Mouse (Mus musculus): ENCODE measurements around the gene Tkfc. TPM values are rescaled to one million over a fixed set of nuclear protein-coding genes. Genes with fewer than 3 reads are reported as not detected.

Tkfc gene
- 4.0 TPM for polyA plus RNA-seq (2014; fragmentation: Illumina TruSeq; extraction: RNeasy Lipid Tissue Mini Kit (QIAGEN cat#74804); ENCODE audit: insufficient read depth, low read depth, low replicate concordance)

GRCm38 (mm10) chr19:10605293-10605900, at the start of gene Tkfc, which contains the start of gene Ddb1:
TSS of gene Tkfc (minus strand) at chr19:10605654.
TSS of gene Ddb1 (plus strand) at chr19:10605327.

GRCm38 (mm10) chr19:10634106-10634871, 28.8 kb upstream of the Tkfc start, which contains the start of gene Vwce:
TSS of gene Vwce (plus strand) at chr19:10634213.

GRCm38 (mm10) chr19:10576690-10577561, 28.5 kb downstream of the Tkfc start, which contains the start of the genes Cyb561a3 and Tmem138:
TSS of gene Cyb561a3 (plus strand) at chr19:10577172.
TSS of gene Tmem138 (minus strand) at chr19:10577362.

GRCm38 (mm10) chr19:10555624-10556510, 49.6 kb downstream of the Tkfc start, which contains the start of gene Tmem216:
TSS of gene Tmem216 (minus strand) at chr19:10556238.

Other genes with a start within 250 kb of the Tkfc start
- 3.7 TPM for gene Syt7, start 216.6 kb downstream of the Tkfc start, polyA plus RNA-seq (2014; fragmentation: Illumina TruSeq; extraction: RNeasy Lipid Tissue Mini Kit (QIAGEN cat#74804); ENCODE audit: insufficient read depth, low read depth, low replicate concordance)
- 10.1 TPM for gene Lrrc10b, start 148.2 kb downstream of the Tkfc start, polyA plus RNA-seq (2014; fragmentation: Illumina TruSeq; extraction: RNeasy Lipid Tissue Mini Kit (QIAGEN cat#74804); ENCODE audit: insufficient read depth, low read depth, low replicate concordance)
- 4.4 TPM for gene Ppp1r32, start 122.7 kb downstream of the Tkfc start, polyA plus RNA-seq (2014; fragmentation: Illumina TruSeq; extraction: RNeasy Lipid Tissue Mini Kit (QIAGEN cat#74804); ENCODE audit: insufficient read depth, low read depth, low replicate concordance)
- gene Cpsf7, start 80.4 kb downstream of the Tkfc start, polyA plus RNA-seq (2014; fragmentation: Illumina TruSeq; extraction: RNeasy Lipid Tissue Mini Kit (QIAGEN cat#74804); ENCODE audit: insufficient read depth, low read depth, low replicate concordance): 20.6 TPM
- gene Sdhaf2, start 79.5 kb downstream of the Tkfc start, polyA plus RNA-seq (2014; fragmentation: Illumina TruSeq; extraction: RNeasy Lipid Tissue Mini Kit (QIAGEN cat#74804); ENCODE audit: insufficient read depth, low read depth, low replicate concordance): 40.3 TPM
- 16.3 TPM for gene Tmem216, start 49.4 kb downstream of the Tkfc start, polyA plus RNA-seq (2014; fragmentation: Illumina TruSeq; extraction: RNeasy Lipid Tissue Mini Kit (QIAGEN cat#74804); ENCODE audit: insufficient read depth, low read depth, low replicate concordance)
- 37.7 TPM for gene Cyb561a3, start 28.5 kb downstream of the Tkfc start, polyA plus RNA-seq (2014; fragmentation: Illumina TruSeq; extraction: RNeasy Lipid Tissue Mini Kit (QIAGEN cat#74804); ENCODE audit: insufficient read depth, low read depth, low replicate concordance)
- 10.1 TPM for gene Tmem138, start 28.3 kb downstream of the Tkfc start, polyA plus RNA-seq (2014; fragmentation: Illumina TruSeq; extraction: RNeasy Lipid Tissue Mini Kit (QIAGEN cat#74804); ENCODE audit: insufficient read depth, low read depth, low replicate concordance)
- 93.9 TPM for gene Ddb1, start 327 bp downstream of the Tkfc start, polyA plus RNA-seq (2014; fragmentation: Illumina TruSeq; extraction: RNeasy Lipid Tissue Mini Kit (QIAGEN cat#74804); ENCODE audit: insufficient read depth, low read depth, low replicate concordance)
- not detected for gene Vwce, start 28.6 kb upstream of the Tkfc start, polyA plus RNA-seq (2014; fragmentation: Illumina TruSeq; extraction: RNeasy Lipid Tissue Mini Kit (QIAGEN cat#74804); ENCODE audit: insufficient read depth, low read depth, low replicate concordance)
- gene Pga5, start 72.4 kb upstream of the Tkfc start, polyA plus RNA-seq (2014; fragmentation: Illumina TruSeq; extraction: RNeasy Lipid Tissue Mini Kit (QIAGEN cat#74804); ENCODE audit: insufficient read depth, low read depth, low replicate concordance): not detected
- 14.1 TPM for gene Vps37c, start 83.1 kb upstream of the Tkfc start, polyA plus RNA-seq (2014; fragmentation: Illumina TruSeq; extraction: RNeasy Lipid Tissue Mini Kit (QIAGEN cat#74804); ENCODE audit: insufficient read depth, low read depth, low replicate concordance)
- gene Cd5, start 133.3 kb upstream of the Tkfc start, polyA plus RNA-seq (2014; fragmentation: Illumina TruSeq; extraction: RNeasy Lipid Tissue Mini Kit (QIAGEN cat#74804); ENCODE audit: insufficient read depth, low read depth, low replicate concordance): 2.3 TPM
- 1.6 TPM for gene Cd6, start 224.4 kb upstream of the Tkfc start, polyA plus RNA-seq (2014; fragmentation: Illumina TruSeq; extraction: RNeasy Lipid Tissue Mini Kit (QIAGEN cat#74804); ENCODE audit: insufficient read depth, low read depth, low replicate concordance)
- 9.9 TPM for gene Slc15a3, start 234.1 kb upstream of the Tkfc start, polyA plus RNA-seq (2014; fragmentation: Illumina TruSeq; extraction: RNeasy Lipid Tissue Mini Kit (QIAGEN cat#74804); ENCODE audit: insufficient read depth, low read depth, low replicate concordance)